Mouse (Mus musculus): ENCODE measurements around the gene Kcnip1.

- no peak for TF ChIP-seq CTCF (IDR thresholded peaks at IDR 0.05; ENCODE audit: low read depth)
- no peak for TF ChIP-seq EP300 (optimal IDR thresholded peaks at IDR 0.05)
Measured at GRCm38 (mm10) chr11:33910982-33911381, 82.0 kb downstream of the Kcnip1 start.

Data from stomach, postnatal 0 days (tissue).